Mouse (Mus musculus) liver, embryonic 14.5 days (tissue): Measurements from ENCODE around the gene Gramd1b. TPM values are rescaled to one million over a fixed set of nuclear protein-coding genes. Genes with fewer than 3 reads are reported as not detected.

Experiments
- ATAC-seq: fragments of 200-750 bp; cut with Nextera tagmentation; 2 replicates; pipeline ENCODE4 v1.8.0; 2017; ENCODE audit warnings: moderate number of reproducible peaks, mild to moderate bottlenecking, moderate library complexity; ENCODE audit not compliant: insufficient read depth
- DNase-seq, 3 experiments: peaks; one replicate each; pipeline ENCODE4 v3.0.0-alpha.2; 2012 to 2013; ENCODE audit warnings: low read depth in 3 of 3, low spot score in 3 of 3
- H3K27ac ChIP-seq: fragments of 300-500 bp; sonication (generic); 2 replicates; pipeline ENCODE4 v1.5.1; 2014; ENCODE audit warnings: moderate library complexity, mild to moderate bottlenecking, control low read depth, inconsistent platforms
- H3K27me3 ChIP-seq: fragments of 300-500 bp; sonication (generic); 2 replicates; pipeline ENCODE4 v1.6.1; 2014; ENCODE audit warnings: mild to moderate bottlenecking, low read length, moderate library complexity; ENCODE audit not compliant: control insufficient read depth, insufficient read depth
- H3K36me3 ChIP-seq: fragments of 300-500 bp; sonication (generic); replicated peaks from 2 replicates; pipeline ENCODE4 v1.6.1; 2014; ENCODE audit warnings: low read depth; ENCODE audit not compliant: control insufficient read depth, insufficient read depth
- H3K4me1 ChIP-seq, 2 experiments: fragments of 200-500 bp in 1 of 2; fragments of 300-500 bp in 1 of 2; sonication (generic) in 1 of 2; replicated peaks; 2 replicates each; pipeline ENCODE4 v1.6.1; 2012 to 2014; ENCODE audit warnings: antibody characterized with exemption in 1 of 2, inconsistent platforms in 1 of 2, low read length in 1 of 2; ENCODE audit not compliant: control insufficient read depth in 2 of 2, insufficient read depth in 2 of 2
- H3K4me2 ChIP-seq: fragments of 300-500 bp; sonication (generic); 2 replicates; pipeline ENCODE4 v1.6.1; 2014; ENCODE audit warnings: low read depth, mild to moderate bottlenecking, control low read depth, moderate library complexity
- H3K4me3 ChIP-seq, 2 experiments: fragments of 200-500 bp in 1 of 2; fragments of 300-500 bp in 1 of 2; sonication (generic) in 1 of 2; 2 replicates each; pipeline ENCODE4 v1.5.1; 2012 to 2014; ENCODE audit warnings: low read depth in 2 of 2, low read length in 2 of 2, mild to moderate bottlenecking in 2 of 2, control low read depth in 1 of 2, inconsistent platforms in 1 of 2, moderate library complexity in 1 of 2; ENCODE audit not compliant: insufficient read depth in 1 of 2
- H3K9ac ChIP-seq: fragments of 300-500 bp; sonication (generic); replicated peaks from 2 replicates; pipeline ENCODE4 v1.6.1; 2014; ENCODE audit warnings: mild to moderate bottlenecking, control low read depth, moderate library complexity
- H3K9me3 ChIP-seq: fragments of 300-500 bp; sonication (generic); 2 replicates; pipeline ENCODE4 v1.6.1; 2016; ENCODE audit warnings: low read length, mixed read lengths; ENCODE audit not compliant: control insufficient read depth
- CTCF ChIP-seq: IDR thresholded peaks from 2 replicates; pipeline ENCODE4 v1.5.1; 2016; ENCODE audit warnings: antibody characterized with exemption, low read depth, control low read depth
- EP300 ChIP-seq: IDR thresholded peaks from 2 replicates; pipeline ENCODE4 v1.6.1; 2016; ENCODE audit warnings: antibody characterized with exemption, low read depth
- WGBS: fragments of 180-500 bp; shearing (Covaris S2); extraction: QIAGEN DNeasy Blood & Tissue Kit; methylation state at CpG from one replicate; pipeline ENCODE4 v1.1.7; 2014; ENCODE audit not compliant: insufficient replicate concordance; 5-methylcytosine and 5-hydroxymethylcytosine counted together
- polyA plus RNA-seq, 2 experiments: library from polyadenylated mRNA; depleted of rRNA in 1 of 2; stranded (reverse) in 1 of 2; unstranded in 1 of 2; fragments of >200 nt; fragmentation: Nextera tagmentation in 1 of 2; extraction: Ambion mirVana in 1 of 2; gene quantifications; 2 replicates each; pipeline versions ENCODE4 v1.2.1 to v1.2.3; 2012 to 2014

The Gramd1b gene
- polyA plus RNA-seq, 2 experiments, result 0.71 to 1.0 TPM

GRCm38 (mm10) chr9:40556396-40556795 is 25.2 kb upstream of the Gramd1b start:
- Histone ChIP-seq H3K27ac (no peak overlapping the region), H3K36me3 (no peaks in the 10 kb centered on the region), H3K4me2 (no peak overlapping the region), H3K9me3 (no peaks in the 10 kb centered on the region), H3K4me1 (no peaks in the 10 kb centered on the region), H3K9ac (no peak overlapping the region), H3K4me3 (no peak overlapping the region), H3K27me3 (no peaks in the 10 kb centered on the region)
- ATAC-seq (no peak), DNase-seq (no peak)
- WGBS, result 54% methylated on average over 4 of the region's 4 CpGs
- TF ChIP-seq CTCF, result no peak
- no peak for TF ChIP-seq EP300

- H3K27me3 ChIP-seq, result no peaks in the 10 kb centered on the region
- H3K4me2 ChIP-seq, result no peak overlapping the region
- no peaks in the 10 kb centered on the region for H3K9me3 ChIP-seq
- ATAC-seq (no peak), DNase-seq (no peak)
- H3K27ac ChIP-seq, result no peak overlapping the region
- 49% methylated on average over 5 of the region's 5 CpGs for WGBS
- no peaks in the 10 kb centered on the region for H3K4me1 ChIP-seq
- H3K9ac ChIP-seq, result no peak overlapping the region
- TF ChIP-seq EP300 (no peak), CTCF (no peak)
- no peak overlapping the region for H3K4me3 ChIP-seq
- H3K36me3 ChIP-seq, result no peaks in the 10 kb centered on the region
Observed at GRCm38 (mm10) chr9:40555243-40555642, 24.1 kb upstream of the Gramd1b start.

- Histone ChIP-seq H3K9me3 (no peaks in the 10 kb centered on the region), H3K27ac (no peak overlapping the region), H3K4me1 (no peaks in the 10 kb centered on the region), H3K36me3 (no peaks in the 10 kb centered on the region), H3K9ac (no peak overlapping the region), H3K4me3 (no peak overlapping the region), H3K27me3 (no peaks in the 10 kb centered on the region), H3K4me2 (no peak overlapping the region)
- WGBS, result 61% methylated on average over 5 of the region's 5 CpGs
- TF ChIP-seq EP300 (no peak), CTCF (no peak)
- ATAC-seq (no peak), DNase-seq (no peak)
Observed at GRCm38 (mm10) chr9:40547876-40548275, 16.7 kb upstream of the Gramd1b start.

- Histone ChIP-seq H3K9me3 (no peaks in the 10 kb centered on the region), H3K27me3 (no peaks in the 10 kb centered on the region), H3K27ac (no peak overlapping the region), H3K4me2 (no peak overlapping the region), H3K9ac (no peak overlapping the region), H3K36me3 (no peaks in the 10 kb centered on the region), H3K4me3 (no peak overlapping the region), H3K4me1 (no peaks in the 10 kb centered on the region)
- DNase-seq (no peak), ATAC-seq (no peak)
- TF ChIP-seq CTCF, result no peak
- TF ChIP-seq EP300, result no peak
- WGBS, result 72% methylated on average over 6 of the region's 6 CpGs
Observed at GRCm38 (mm10) chr9:40545193-40545592, 14.0 kb upstream of the Gramd1b start.

GRCm38 (mm10) chr9:40539588-40540140 is 8.5 kb upstream of the Gramd1b start:
- no peak overlapping the region for H3K9ac ChIP-seq
- no peaks in the 10 kb centered on the region for H3K36me3 ChIP-seq
- ATAC-seq (no peak), DNase-seq (no peak)
- no peaks in the 10 kb centered on the region for H3K27me3 ChIP-seq
- no peaks in the 10 kb centered on the region for H3K9me3 ChIP-seq
- WGBS, result 64% methylated on average over 8 of the region's 8 CpGs
- TF ChIP-seq EP300 (no peak), CTCF (no peak)
- H3K4me2 ChIP-seq, result no peak overlapping the region
- H3K4me1 ChIP-seq, result no peaks in the 10 kb centered on the region
- H3K4me3 ChIP-seq, result no peak overlapping the region
- no peak overlapping the region for H3K27ac ChIP-seq
